Mouse (Mus musculus): Measurements from ENCODE around the gene Tead1.

DNA sequence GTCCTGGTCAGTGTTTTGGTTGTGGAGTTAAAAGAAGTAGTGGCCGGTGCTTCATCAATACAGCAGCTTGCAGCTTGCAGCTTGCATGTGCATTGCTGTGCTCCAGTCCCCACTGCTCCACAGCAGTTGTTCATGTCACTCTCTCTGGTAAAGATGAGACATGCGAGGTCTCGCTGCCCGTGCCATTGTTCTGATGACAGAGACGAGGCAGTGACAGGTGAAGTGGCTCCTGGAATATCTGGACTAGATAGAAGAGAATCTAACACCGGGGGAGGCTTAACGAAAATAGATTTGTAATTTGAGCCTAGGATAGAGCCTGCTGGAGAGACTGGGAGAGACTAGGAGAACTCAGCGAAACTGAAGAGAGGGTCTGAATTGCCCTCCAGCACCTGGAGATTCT lies 206.4 kb downstream of the Tead1 start:
- TF ChIP-seq CTCF (IDR thresholded peaks at IDR 0.05; ENCODE audit: low read depth, low read length) (no peak), POLR2A (IDR thresholded peaks at IDR 0.05; ENCODE audit: insufficient read depth, low read length) (no peak)
